Mouse (Mus musculus) testis, adult 10 weeks (tissue): ENCODE measurements around the gene Olfr1419. TPM values are rescaled to one million over a fixed set of nuclear protein-coding genes. Genes with fewer than 3 reads are reported as not detected.

ENCODE experiments used
- polyA plus RNA-seq: library from polyadenylated mRNA; stranded (reverse); fragments of 350-450 nt; fragmentation: Illumina TruSeq; extraction: RNeasy Lipid Tissue Mini Kit (QIAGEN cat#74804); gene quantifications from one replicate; pipeline ENCODE4 v1.2.3, GENCODE M21; 2014; ENCODE audit warnings: low read depth, low replicate concordance

The Olfr1419 gene
- polyA plus RNA-seq = not detected

GRCm38 (mm10) chr19:11875006-11875405 is at the start of gene Olfr1419:
TSS of gene Olfr1419 (minus strand) at chr19:11875106.

GRCm38 (mm10) chr19:11912037-11912532 is 37.2 kb upstream of the Olfr1419 start, which contains the start of gene Patl1:
TSS of gene Patl1 (plus strand) at chr19:11912399.

GRCm38 (mm10) chr19:11886265-11886664 is 11.4 kb upstream of the Olfr1419 start, which contains the start of gene Olfr1420:
TSS of gene Olfr1420 (plus strand) at chr19:11886565.

GRCm38 (mm10) chr19:11860966-11861365 is 13.9 kb downstream of the Olfr1419 start, which contains the start of gene Olfr1418:
TSS of gene Olfr1418 (minus strand) at chr19:11861066.

GRCm38 (mm10) chr19:11839119-11839518 is 35.8 kb downstream of the Olfr1419 start, which contains the start of gene Olfr1417:
TSS of gene Olfr1417 (minus strand) at chr19:11839219.

GRCm38 (mm10) chr19:11819143-11819700 is 55.7 kb downstream of the Olfr1419 start, which contains the start of gene Stx3:
TSS of gene Stx3 (minus strand) at chr19:11819403.

Other genes starting within 250 kb of the Olfr1419 start
- gene Ms4a3, start 234.3 kb downstream of the Olfr1419 start, polyA plus RNA-seq = not detected
- not detected for gene Oosp2, start 214.5 kb downstream of the Olfr1419 start, polyA plus RNA-seq
- gene Oosp1, start 184.0 kb downstream of the Olfr1419 start, polyA plus RNA-seq = not detected
- gene Oosp3, start 178.1 kb downstream of the Olfr1419 start, polyA plus RNA-seq = not detected
- gene Gif, start 127.6 kb downstream of the Olfr1419 start, polyA plus RNA-seq = 0.62 TPM
- gene Mrpl16, start 104.7 kb downstream of the Olfr1419 start, polyA plus RNA-seq = 31.1 TPM
- gene Stx3, start 55.7 kb downstream of the Olfr1419 start, polyA plus RNA-seq = 1.3 TPM
- not detected for gene Olfr1417, start 35.9 kb downstream of the Olfr1419 start, polyA plus RNA-seq
- not detected for gene Olfr1418, start 14.0 kb downstream of the Olfr1419 start, polyA plus RNA-seq
- gene Olfr1420, start 11.5 kb upstream of the Olfr1419 start, polyA plus RNA-seq = not detected
- 13.0 TPM for gene Patl1, start 37.3 kb upstream of the Olfr1419 start, polyA plus RNA-seq
- 30.9 TPM for gene Osbp, start 90.8 kb upstream of the Olfr1419 start, polyA plus RNA-seq
- not detected for gene Olfr1423, start 166.2 kb upstream of the Olfr1419 start, polyA plus RNA-seq
- gene Olfr1424, start 187.6 kb upstream of the Olfr1419 start, polyA plus RNA-seq = 0.11 TPM
- gene Olfr1425, start 202.6 kb upstream of the Olfr1419 start, polyA plus RNA-seq = not detected
- not detected for gene Olfr1426, start 216.9 kb upstream of the Olfr1419 start, polyA plus RNA-seq
- gene Olfr1427, start 228.2 kb upstream of the Olfr1419 start, polyA plus RNA-seq = not detected
- gene Olfr1428, start 240.8 kb upstream of the Olfr1419 start, polyA plus RNA-seq = not detected
- gene Olfr76, start 248.1 kb upstream of the Olfr1419 start, polyA plus RNA-seq = 0.17 TPM